Mouse (Mus musculus) CH12.LX (cell line): ENCODE data around the gene Gm281. TPM values are rescaled to one million over a fixed set of nuclear protein-coding genes. Genes with fewer than 3 reads are reported as not detected.

ENCODE experiments used
- DNase-seq: peaks from one replicate; pipeline ENCODE4 v3.0.0-alpha.2; 2013; ENCODE audit errors: extremely low read depth
- H3K27ac ChIP-seq: 2 replicates; pipeline ENCODE4 v1.5.1; 2012; ENCODE audit warnings: low read depth, mild to moderate bottlenecking, control low read depth, moderate library complexity; ENCODE audit not compliant: insufficient read depth
- H3K27me3 ChIP-seq: replicated peaks from 2 replicates; pipeline ENCODE3; 2012; ENCODE audit warnings: inconsistent platforms
- H3K36me3 ChIP-seq, 2 experiments: replicated peaks in 1 of 2; 2 replicates each; pipeline versions ENCODE3 to v1.6.1; 2012; ENCODE audit warnings: inconsistent platforms in 1 of 2, low read length in 1 of 2, mild to moderate bottlenecking in 1 of 2, mixed read lengths in 1 of 2, moderate library complexity in 1 of 2; ENCODE audit not compliant: control insufficient read depth in 1 of 2, insufficient read depth in 1 of 2
- H3K4me1 ChIP-seq, 2 experiments: 2 replicates each; pipeline ENCODE4 v1.6.1; 2012; ENCODE audit warnings: inconsistent platforms in 1 of 2, moderate library complexity in 1 of 2; ENCODE audit not compliant: insufficient read depth in 2 of 2, control insufficient read depth in 1 of 2
- H3K4me2 ChIP-seq: 2 replicates; pipeline ENCODE4 v1.6.1; 2012; ENCODE audit warnings: low read depth, mild to moderate bottlenecking, control low read depth; ENCODE audit not compliant: poor library complexity, insufficient read depth, severe bottlenecking
- H3K4me3 ChIP-seq, 3 experiments: fragments of 150-350 bp in 1 of 3; sonication (generic) in 1 of 3; replicated peaks in 1 of 3; 2 replicates each; pipeline versions ENCODE3 to v1.5.1; 2011 to 2012; ENCODE audit warnings: low read depth in 2 of 3, low read length in 2 of 3, mild to moderate bottlenecking in 2 of 3, moderate library complexity in 2 of 3, control low read depth in 1 of 3, improper control_type of control experiment in 1 of 3, inconsistent platforms in 1 of 3, mixed read lengths in 1 of 3; ENCODE audit not compliant: poor library complexity in 1 of 3
- H3K79me2 ChIP-seq: replicated peaks from 2 replicates; pipeline ENCODE4 v1.6.1; 2012; ENCODE audit warnings: mild to moderate bottlenecking, moderate library complexity; ENCODE audit not compliant: control insufficient read depth, poor library complexity, insufficient read depth, severe bottlenecking; ENCODE audit errors: extremely low read depth
- H3K9ac ChIP-seq: 2 replicates; pipeline ENCODE4 v1.6.1; 2012; ENCODE audit warnings: low read depth, mild to moderate bottlenecking, control low read depth, moderate library complexity; ENCODE audit not compliant: insufficient read depth
- H3K9me3 ChIP-seq: replicated peaks from 2 replicates; pipeline ENCODE3; 2012; ENCODE audit warnings: low read length, inconsistent platforms, mixed read lengths
- CHD1 ChIP-seq: IDR thresholded peaks from 2 replicates; pipeline ENCODE4 v1.6.1; 2012; ENCODE audit warnings: low read depth, low read length, improper control_type of control experiment, inconsistent platforms
- CTCF ChIP-seq, 2 experiments: IDR thresholded peaks in 1 of 2; conservative IDR thresholded peaks in 1 of 2; 2 replicates each; pipeline ENCODE4 v1.5.1; 2011 to 2012; ENCODE audit warnings: low read depth in 2 of 2, low read length in 2 of 2, improper control_type of control experiment in 1 of 2, inconsistent platforms in 1 of 2, mild to moderate bottlenecking in 1 of 2, moderate library complexity in 1 of 2
- EP300 ChIP-seq: IDR thresholded peaks from 2 replicates; pipeline ENCODE4 v1.6.1; 2011; ENCODE audit warnings: low read length, improper control_type of control experiment
- ETS1 ChIP-seq: conservative IDR thresholded peaks from 2 replicates; pipeline ENCODE4 v1.6.1; 2012; ENCODE audit warnings: low read depth, mild to moderate bottlenecking, inconsistent platforms, low read length, improper control_type of control experiment, moderate library complexity
- HCFC1 ChIP-seq: IDR thresholded peaks from 2 replicates; pipeline ENCODE4 v1.6.1; 2012; ENCODE audit warnings: low read depth, mild to moderate bottlenecking, inconsistent platforms, low read length, improper control_type of control experiment
- IRF4 ChIP-seq: IDR thresholded peaks from 2 replicates; pipeline ENCODE4 v1.6.1; 2014; ENCODE audit warnings: low read depth, mild to moderate bottlenecking, inconsistent platforms, low read length, improper control_type of control experiment
- JUND ChIP-seq: conservative IDR thresholded peaks from 2 replicates; pipeline ENCODE4 v1.6.1; 2011; ENCODE audit warnings: low read depth, low read length, improper control_type of control experiment
- KAT2A ChIP-seq: IDR thresholded peaks from 2 replicates; pipeline ENCODE4 v1.6.1; 2012; ENCODE audit warnings: low read length, improper control_type of control experiment, inconsistent platforms; ENCODE audit not compliant: insufficient replicate concordance
- MAX ChIP-seq: IDR thresholded peaks from 2 replicates; pipeline ENCODE4 v1.6.1; 2011; ENCODE audit warnings: low read length, improper control_type of control experiment
- MAZ ChIP-seq: IDR thresholded peaks from 2 replicates; pipeline ENCODE4 v1.6.1; 2012; ENCODE audit warnings: low read depth, mild to moderate bottlenecking, inconsistent platforms, low read length, improper control_type of control experiment, moderate library complexity
- MEF2A ChIP-seq: IDR thresholded peaks from 2 replicates; pipeline ENCODE4 v1.6.1; 2014; ENCODE audit warnings: low read depth, mild to moderate bottlenecking, inconsistent platforms, low read length, improper control_type of control experiment, borderline replicate concordance
- NRF1 ChIP-seq: IDR thresholded peaks from 2 replicates; pipeline ENCODE4 v1.6.1; 2014; ENCODE audit warnings: low read depth, mild to moderate bottlenecking, inconsistent platforms, low read length, improper control_type of control experiment, moderate library complexity
- PAX5 ChIP-seq: IDR thresholded peaks from 2 replicates; pipeline ENCODE4 v1.6.1; 2012; ENCODE audit warnings: low read length, inconsistent platforms, mixed read lengths
- POLR2AphosphoS2 ChIP-seq: IDR thresholded peaks from 2 replicates; pipeline ENCODE4 v1.6.1; 2011; ENCODE audit warnings: low read depth, low read length, improper control_type of control experiment
- RAD21 ChIP-seq: IDR thresholded peaks from 2 replicates; pipeline ENCODE4 v1.6.1; 2011; ENCODE audit warnings: low read depth, mild to moderate bottlenecking, low read length, improper control_type of control experiment, moderate library complexity
- SMC3 ChIP-seq: IDR thresholded peaks from 2 replicates; pipeline ENCODE4 v1.6.1; 2011; ENCODE audit warnings: low read depth, low read length, improper control_type of control experiment
- UBTF ChIP-seq: IDR thresholded peaks from 2 replicates; pipeline ENCODE4 v1.6.1; 2012; ENCODE audit warnings: low read depth, mild to moderate bottlenecking, inconsistent platforms, low read length, improper control_type of control experiment, moderate library complexity
- USF2 ChIP-seq: conservative IDR thresholded peaks from 2 replicates; pipeline ENCODE4 v1.6.1; 2011; ENCODE audit warnings: low read depth, low read length, improper control_type of control experiment
- ZC3H11A ChIP-seq: IDR thresholded peaks from 2 replicates; pipeline ENCODE4 v1.6.1; 2012; ENCODE audit warnings: low read depth, mild to moderate bottlenecking, inconsistent platforms, low read length, improper control_type of control experiment
- ZKSCAN1 ChIP-seq: IDR thresholded peaks from 2 replicates; pipeline ENCODE4 v1.6.1; 2012; ENCODE audit warnings: low read depth, inconsistent platforms, low read length, improper control_type of control experiment, borderline replicate concordance
- ZMIZ1 ChIP-seq: IDR thresholded peaks from 2 replicates; pipeline ENCODE4 v1.6.1; 2012; ENCODE audit warnings: low read depth, mild to moderate bottlenecking, inconsistent platforms, low read length, improper control_type of control experiment
- ZNF384 ChIP-seq: IDR thresholded peaks from 2 replicates; pipeline ENCODE4 v1.6.1; 2012; ENCODE audit warnings: low read depth, low read length, improper control_type of control experiment, inconsistent platforms
- dilution Hi-C: fragments of 300-500 bp; cut with MboI; formaldehyde crosslinking; loops from 2 replicates; pipeline ENCODE4 v1.14.3; 2020; ENCODE audit warnings: low sequenced_read_pairs; ENCODE audit not compliant: extremely low pct_unique_long_range_greater_than_20kb, extremely low pct_ligation_motif_present
- in situ Hi-C: fragments of 300-500 bp; cut with MboI; formaldehyde crosslinking; loops from 3 replicates; pipeline ENCODE4 v1.14.3; 2019; ENCODE audit warnings: low sequenced_read_pairs, low pct_ligation_motif_present, low pct_unique_long_range_greater_than_20kb, mixed read lengths
- polyA plus RNA-seq: library from polyadenylated mRNA; unstranded; fragments of >175 nt; gene quantifications from 2 replicates; pipeline ENCODE4 v1.2.1, GENCODE M21; 2012; ENCODE audit warnings: low read depth; ENCODE audit not compliant: insufficient read length
- total RNA-seq, 2 experiments: library from RNA; depleted of rRNA; stranded (reverse); fragments of 300-350 nt in 1 of 2; fragments of >200 nt in 1 of 2; gene quantifications; 2 replicates each; pipeline ENCODE4 v1.2.3; 2012 to 2014

Gm281 gene
- total and polyA plus RNA-seq, 3 experiments, result not detected

- Histone ChIP-seq H3K4me1 (no peaks in the 10 kb centered on the region), H3K9ac (no peak overlapping the region), H3K4me2 (no peak overlapping the region), H3K27me3 (no peaks in the 10 kb centered on the region), H3K4me3 (no peak overlapping the region), H3K9me3 (peaks cover 11% of the 10 kb centered on the region), H3K27ac (no peak overlapping the region), H3K36me3 (no peaks in the 10 kb centered on the region), H3K79me2 (no peaks in the 10 kb centered on the region)
- TF ChIP-seq USF2 (no peak), ZKSCAN1 (no peak), ZMIZ1 (no peak), MAZ (no peak), NRF1 (no peak), HCFC1 (no peak), IRF4 (no peak)
- DNase-seq, result no peak
- in situ Hi-C loops (no loop called here), dilution Hi-C loops (no loop called here)
Observed at GRCm38 (mm10) chr14:13934052-13934371, 19.7 kb upstream of the Gm281 start.

- no peak for TF ChIP-seq PAX5
- no peak for TF ChIP-seq CTCF (conservative IDR thresholded peaks at IDR 0.05 in 1 of 2, IDR thresholded peaks at IDR 0.05 in 1 of 2; ENCODE audit: low read depth in 2 of 2, low read length in 2 of 2)
- no peak for TF ChIP-seq KAT2A
- TF ChIP-seq ZKSCAN1, result no peak
- no peak for TF ChIP-seq UBTF
- no peak for TF ChIP-seq ETS1
- no peak for TF ChIP-seq HCFC1
- TF ChIP-seq POLR2AphosphoS2, result no peak
- no peak for TF ChIP-seq RAD21
- no peak for TF ChIP-seq EP300
- TF ChIP-seq CHD1, result no peak
- no peak for TF ChIP-seq ZNF384
- no peak for TF ChIP-seq MAX
- no peak for TF ChIP-seq NRF1
- no peak for TF ChIP-seq JUND
- TF ChIP-seq MAZ, result no peak
- no peak for TF ChIP-seq SMC3
- TF ChIP-seq ZC3H11A, result no peak
- TF ChIP-seq MEF2A, result no peak
- Histone ChIP-seq H3K4me2 (no peak overlapping the region), H3K36me3 (no peaks in the 10 kb centered on the region), H3K4me3 (no peak overlapping the region), H3K27ac (no peak overlapping the region), H3K4me1 (no peaks in the 10 kb centered on the region), H3K27me3 (no peaks in the 10 kb centered on the region), H3K9ac (no peak overlapping the region), H3K79me2 (no peaks in the 10 kb centered on the region), H3K9me3 (peaks cover 11% of the 10 kb centered on the region)
- no peak for DNase-seq
- dilution Hi-C loops, result no loop called here
- in situ Hi-C loops, result no loop called here
Observed at GRCm38 (mm10) chr14:13933290-13934051, 19.2 kb upstream of the Gm281 start.
